Mouse (Mus musculus): ENCODE data around the gene Pklr.

Pklr gene

GRCm38 (mm10) chr3:89135958-89136357, at the start of gene Pklr:
Pklr (plus strand) TSS chr3:89136142.
- DNase-seq (ENCODE audit: low spot score in 2 of 2) = no peak

DNA sequence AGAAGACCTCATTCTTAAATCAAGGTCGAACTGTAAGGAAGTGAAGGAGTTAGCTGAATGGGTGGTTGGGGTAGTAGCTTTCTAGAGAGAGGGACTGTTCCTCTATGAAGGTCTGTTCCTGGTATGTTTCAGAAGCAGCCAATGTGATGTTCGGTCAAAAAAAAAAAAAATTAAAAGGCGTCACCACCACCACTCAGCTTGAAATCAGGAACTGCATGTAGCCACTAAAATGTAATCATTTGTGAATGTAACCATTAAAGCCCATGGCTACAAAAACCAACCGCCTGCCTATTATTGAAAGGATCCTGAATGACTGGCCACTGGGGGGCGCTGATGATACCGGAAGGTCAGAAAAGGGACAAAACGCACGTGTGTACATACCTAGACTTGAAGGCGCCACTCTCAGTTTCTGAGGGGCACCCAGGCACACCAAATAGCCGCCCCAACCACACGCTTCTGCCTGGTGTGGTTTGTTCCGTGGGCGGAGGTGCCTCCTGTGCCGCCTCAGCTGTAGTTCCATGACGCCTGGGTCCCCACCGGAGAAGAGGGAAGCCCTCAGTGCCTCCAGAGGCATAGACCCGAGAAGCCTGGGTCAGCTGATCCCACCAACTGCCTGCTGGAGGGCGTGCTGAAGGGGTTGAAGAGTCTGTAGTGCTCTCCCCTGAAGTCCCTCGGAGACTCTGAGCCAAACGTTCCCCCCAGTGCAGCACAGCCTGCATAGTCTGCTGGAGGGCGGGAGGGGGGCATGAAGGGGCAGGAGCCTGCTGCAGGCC, 48.4 kb upstream of the Pklr start:
- DNase-seq (ENCODE audit: low spot score in 2 of 2) = peak; percentile 84 to 90

GRCm38 (mm10) chr3:89088974-89089373, 47.0 kb upstream of the Pklr start:
- no peak for DNase-seq (ENCODE audit: low spot score in 2 of 2)

DNA sequence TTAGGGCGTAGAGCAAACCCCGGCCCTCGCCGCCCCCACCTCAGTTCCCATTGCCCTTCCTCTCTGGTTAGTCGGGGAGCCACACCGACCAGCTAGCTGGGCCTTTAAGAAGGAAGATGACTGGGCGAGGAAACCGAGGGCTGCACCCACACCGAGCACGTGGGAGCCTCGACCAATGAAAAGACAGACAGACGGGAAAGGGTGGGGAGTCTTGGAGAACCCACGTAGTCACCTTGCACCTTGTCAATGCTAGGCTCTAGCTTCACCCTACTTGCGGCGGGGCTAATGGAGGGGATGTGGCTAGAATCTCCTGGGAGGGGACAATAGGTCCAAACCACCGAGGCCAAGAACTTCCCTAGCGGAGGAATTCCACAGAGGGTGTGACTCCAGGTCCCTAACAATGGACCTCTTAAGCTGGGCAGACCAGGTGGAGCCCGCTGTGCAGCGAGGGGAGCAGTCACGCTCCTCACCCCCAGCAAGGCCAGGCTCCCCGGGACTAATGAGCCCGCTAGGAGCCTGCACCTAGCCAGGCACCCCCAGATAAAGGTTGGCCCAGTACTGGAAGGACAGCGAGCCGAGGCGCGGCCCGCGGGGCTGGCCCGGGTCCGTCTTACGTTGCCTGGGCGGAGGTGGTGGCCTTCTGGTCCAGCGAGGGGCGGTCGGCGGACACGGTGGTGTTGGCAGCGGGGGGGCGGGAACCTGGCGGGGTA, 45.9 kb upstream of the Pklr start:
- DNase-seq (ENCODE audit: low spot score in 2 of 2) = peak; percentile 80 to 85

- DNase-seq (ENCODE audit: low spot score in 2 of 2) = peak; percentile 43 to 70
Measured at GRCm38 (mm10) chr3:89090694-89091655, 45.0 kb upstream of the Pklr start.

GRCm38 (mm10) chr3:89091811-89092508, 44.0 kb upstream of the Pklr start:
- no peak for DNase-seq (ENCODE audit: low spot score in 2 of 2)

DNA sequence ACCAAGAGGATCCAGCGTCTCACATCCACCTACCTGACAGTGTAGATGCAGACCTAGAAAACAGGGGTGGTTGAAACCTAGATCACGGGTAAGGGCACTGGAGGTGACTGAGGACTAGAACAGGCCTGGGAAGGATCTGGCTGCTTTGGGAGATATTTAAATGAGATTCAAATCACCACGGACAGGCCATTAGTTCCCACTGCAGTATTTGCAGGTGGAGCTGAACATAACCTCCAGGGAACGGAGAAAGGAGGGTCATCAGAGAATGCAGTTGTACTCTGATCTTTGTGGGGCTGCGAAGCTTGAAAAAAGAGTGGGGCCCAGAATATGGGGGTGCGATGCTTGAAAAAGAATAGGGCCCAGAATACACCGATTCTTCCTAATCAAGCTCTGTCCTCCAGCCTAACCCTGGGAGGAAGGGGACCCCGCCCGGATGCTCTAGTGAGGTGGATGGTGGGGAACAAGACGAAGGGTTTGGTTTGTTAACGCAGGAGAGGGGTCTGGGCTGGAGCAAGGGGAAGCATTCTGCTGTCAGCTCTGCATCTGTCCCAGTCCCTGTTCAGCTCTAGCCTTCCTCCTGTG, 43.3 kb upstream of the Pklr start:
- no peak for DNase-seq (ENCODE audit: low spot score in 2 of 2)

- peak; percentile 45 to 68 for DNase-seq (ENCODE audit: low spot score in 2 of 2)
Measured at GRCm38 (mm10) chr3:89093175-89093574, 42.8 kb upstream of the Pklr start, which contains the start of gene Rusc1. Rusc1 (minus strand) TSS chr3:89093311.

- DNase-seq (ENCODE audit: low spot score in 2 of 2) = no peak
Measured at GRCm38 (mm10) chr3:89094021-89094420, 41.9 kb upstream of the Pklr start.

DNA sequence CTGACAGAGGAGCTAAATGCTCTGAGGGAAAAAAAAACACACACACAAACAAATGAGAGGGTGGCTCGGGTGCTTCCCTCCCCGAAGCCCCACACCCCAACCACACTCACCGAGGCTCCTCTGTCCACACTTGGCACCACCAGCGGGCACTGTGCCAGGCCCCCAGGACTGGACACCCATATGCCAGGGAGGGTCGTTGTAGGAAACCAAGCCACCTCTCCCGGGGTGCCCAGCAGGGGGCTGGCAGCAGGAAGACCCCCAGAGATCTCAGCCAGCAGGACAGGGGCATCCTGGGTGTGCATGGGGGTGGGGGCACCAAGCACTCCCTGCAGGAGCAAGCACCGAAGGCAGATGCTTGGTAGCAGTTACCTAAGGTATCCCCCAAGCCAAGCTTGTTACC, 35.1 kb upstream of the Pklr start, which contains the start of gene Gm43738:
Gm43738 (minus strand) TSS at position 289 of the 400 bp plus-strand sequence.
- no peak for DNase-seq (ENCODE audit: low spot score in 2 of 2)

DNA sequence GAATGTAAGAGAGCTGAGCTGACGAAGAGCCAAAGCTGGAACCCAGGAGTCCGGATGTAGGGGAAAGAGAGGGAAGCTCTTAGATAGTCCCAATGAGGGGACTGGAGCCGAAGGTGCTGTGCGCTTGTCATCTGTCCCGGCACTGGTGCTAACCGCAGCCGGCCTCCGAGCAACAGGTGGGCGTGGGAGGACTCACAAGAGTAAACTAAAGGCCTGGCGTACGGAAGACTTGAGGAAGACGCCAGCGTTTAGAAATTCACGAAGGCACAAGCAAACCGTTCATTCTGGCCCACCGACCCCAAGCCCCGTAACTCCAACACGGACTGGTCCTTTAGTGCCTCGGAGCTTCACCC, 34.5 kb upstream of the Pklr start:
- DNase-seq (ENCODE audit: low spot score in 2 of 2) = no peak

DNA sequence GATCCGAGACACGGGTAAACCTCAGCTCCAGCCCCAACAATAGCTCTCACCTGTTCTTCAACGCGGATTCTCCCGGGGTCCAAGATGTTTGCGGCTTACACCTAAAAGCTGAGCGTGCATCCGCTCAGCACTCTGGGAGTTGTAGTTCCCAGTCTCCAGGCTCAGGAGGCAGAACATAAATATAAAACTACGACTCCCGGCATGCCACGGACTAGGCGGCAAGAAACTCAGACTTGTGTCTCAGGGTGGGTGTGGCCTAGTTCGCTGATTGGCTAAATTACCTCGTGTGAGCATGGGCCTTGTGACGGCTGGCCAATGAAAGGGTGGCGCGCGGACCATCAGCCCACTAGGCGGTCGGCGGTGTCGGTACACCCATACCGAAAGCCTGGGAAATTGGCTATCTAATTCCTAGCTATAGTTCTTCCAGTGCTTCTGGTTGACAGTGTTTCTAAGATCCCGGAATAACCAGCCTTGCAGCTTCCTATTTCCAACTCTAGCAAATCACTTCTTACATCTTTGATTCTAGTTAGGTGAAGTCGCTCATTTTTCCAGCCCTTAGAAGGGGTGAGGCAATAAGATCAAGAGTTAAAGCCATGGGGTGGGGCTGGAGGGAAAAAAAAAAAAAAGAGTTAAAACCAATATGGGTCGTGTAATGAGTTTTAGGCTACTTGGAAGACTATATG, 34.0 kb upstream of the Pklr start, which contains the start of gene Fdps:
Fdps (minus strand) TSS at position 148 of the 683 bp plus-strand sequence.
- DNase-seq (ENCODE audit: low spot score in 2 of 2) = peak; percentile 92 to 93

- no peak for DNase-seq (ENCODE audit: low spot score in 2 of 2)
Measured at GRCm38 (mm10) chr3:89102495-89103290, 33.2 kb upstream of the Pklr start.

DNA sequence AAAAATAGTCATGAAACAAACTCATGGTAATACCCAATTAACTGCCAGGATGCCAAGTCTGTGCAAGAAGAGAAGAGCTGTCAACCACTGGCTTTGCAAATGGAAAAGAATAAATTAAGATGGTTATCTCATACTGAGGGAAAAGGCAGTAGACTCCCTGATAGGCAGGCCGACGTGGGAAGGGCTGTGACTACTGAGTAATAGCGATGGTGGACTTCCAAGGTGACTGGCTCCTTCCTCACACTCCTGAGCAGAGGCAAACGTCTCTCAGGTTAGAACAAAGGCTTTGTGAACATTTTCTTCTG, 32.7 kb upstream of the Pklr start:
- DNase-seq (ENCODE audit: low spot score in 2 of 2) = no peak

GRCm38 (mm10) chr3:89106881-89107280, 29.1 kb upstream of the Pklr start:
- DNase-seq (ENCODE audit: low spot score in 2 of 2) = no peak

DNA sequence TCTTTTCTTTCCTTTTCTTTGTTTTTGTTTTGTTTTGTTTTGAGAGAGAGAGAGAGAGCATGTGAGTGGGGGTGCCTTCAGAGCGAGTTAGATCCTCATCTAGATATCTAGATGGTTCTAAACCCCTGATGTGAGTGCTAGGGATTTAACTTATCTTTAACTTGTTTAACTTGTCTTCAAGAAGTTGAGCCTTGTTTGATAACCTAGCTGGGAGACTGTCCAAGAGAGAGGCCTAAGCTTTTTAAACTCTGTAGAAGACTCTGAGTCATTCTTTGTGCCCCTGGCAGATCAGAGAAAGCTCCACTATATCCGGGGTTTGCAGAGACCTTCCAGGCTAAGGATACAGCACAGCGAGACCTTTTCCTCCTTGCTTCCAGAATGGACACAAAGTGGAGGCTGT, 28.4 kb upstream of the Pklr start:
- DNase-seq (ENCODE audit: low spot score in 2 of 2) = no peak

GRCm38 (mm10) chr3:89108146-89108545, 27.8 kb upstream of the Pklr start:
- DNase-seq (ENCODE audit: low spot score in 2 of 2) = no peak

- no peak for DNase-seq (ENCODE audit: low spot score in 2 of 2)
Measured at GRCm38 (mm10) chr3:89113058-89113457, 22.9 kb upstream of the Pklr start.

DNA sequence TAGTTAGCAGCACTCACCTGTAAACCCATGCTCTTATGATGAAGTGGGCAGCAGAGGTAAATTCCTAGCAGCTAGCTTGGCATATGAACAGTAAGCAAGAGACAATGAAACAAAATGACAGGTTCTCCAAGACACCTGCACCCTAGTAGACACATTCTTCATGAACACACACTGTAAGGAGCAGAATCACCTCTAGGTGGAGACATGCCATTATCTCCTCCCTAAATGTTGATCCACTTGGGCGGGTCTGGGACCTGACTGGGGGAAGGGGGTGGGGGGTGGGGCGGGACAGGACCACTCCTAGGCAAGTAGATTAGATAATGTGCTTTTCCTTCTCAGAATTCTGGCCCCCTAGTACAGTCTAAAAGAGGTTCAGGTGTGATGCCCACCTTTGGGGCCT, 20.4 kb upstream of the Pklr start:
- peak; percentile 20 to 28 for DNase-seq (ENCODE audit: low spot score in 2 of 2)

DNA sequence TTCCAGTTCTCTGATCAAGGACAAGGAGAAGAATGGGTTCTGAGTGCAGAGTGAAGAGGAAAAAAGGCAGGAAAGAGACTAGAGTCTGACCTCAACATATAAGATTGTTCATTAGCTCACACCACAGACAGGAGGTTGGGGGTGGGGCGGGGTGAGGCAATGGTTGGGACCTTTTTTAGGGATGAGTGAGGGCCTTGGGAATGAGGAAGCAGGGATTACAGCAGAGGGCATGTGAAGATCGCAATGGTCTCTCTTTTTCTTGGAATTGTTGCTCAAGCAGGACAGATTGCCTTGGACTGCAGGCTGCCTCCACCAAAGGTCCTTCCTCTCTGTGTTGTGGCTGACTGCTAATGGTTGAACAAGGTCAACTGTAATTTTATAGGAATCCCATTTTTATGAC, 12.6 kb upstream of the Pklr start:
- no peak for DNase-seq (ENCODE audit: low spot score in 2 of 2)

Data from natural killer cell, adult 2 months (primary cell).